In genomic region chr3:152744301-152744700, GRCm38 (mm10) we compare ENCODE assay signal across 17 mouse cellular contexts.
"Had no signal": no experiment of that assay in that cellular context is flagged by ENCODE, and none has a peak within 500 bp of the region (broad histone marks: within the 10 kb centered on the region; RNA-seq: fewer than 3 reads in every experiment).

No protein-coding gene starts in this region.

- H3K36me3 ChIP-seq: stomach, embryonic 15.5 days had no signal

- H3K27ac ChIP-seq: neural tube, embryonic 12.5 days; neural tube, embryonic 13.5 days; neural tube, embryonic 15.5 days; stomach, embryonic 15.5 days; stomach, postnatal 0 days had no signal

- H3K9me3 ChIP-seq: neural tube, embryonic 12.5 days; neural tube, embryonic 13.5 days; neural tube, embryonic 15.5 days; stomach, embryonic 15.5 days had no signal

- H3K4me1 ChIP-seq: neural tube, embryonic 12.5 days; neural tube, embryonic 13.5 days; neural tube, embryonic 15.5 days; stomach, embryonic 15.5 days had no signal

- H3K9ac ChIP-seq: neural tube, embryonic 12.5 days; neural tube, embryonic 13.5 days; neural tube, embryonic 15.5 days; stomach, embryonic 15.5 days had no signal

- H3K4me2 ChIP-seq: neural tube, embryonic 12.5 days; neural tube, embryonic 13.5 days; neural tube, embryonic 15.5 days; stomach, embryonic 15.5 days had no signal

- DNase-seq: retina, postnatal 1 day; right cerebral cortex, adult 18-20 months; right cerebral cortex, postnatal 14 days; right cerebral cortex, postnatal 25 days; right cerebral cortex, postnatal 4 days; spleen, adult 18-20 months; thymus, adult 18-20 months; thymus, adult 2 months; thymus, postnatal 14 days; thymus, postnatal 25 days; thymus, postnatal 36 days; thymus, postnatal 4 days had no signal

- H3K27me3 ChIP-seq: neural tube, embryonic 12.5 days; neural tube, embryonic 13.5 days; neural tube, embryonic 15.5 days; stomach, embryonic 15.5 days had no signal

- H3K4me3 ChIP-seq: neural tube, embryonic 12.5 days; neural tube, embryonic 13.5 days; neural tube, embryonic 15.5 days; stomach, embryonic 15.5 days had no signal
